In the genomic region with DNA sequence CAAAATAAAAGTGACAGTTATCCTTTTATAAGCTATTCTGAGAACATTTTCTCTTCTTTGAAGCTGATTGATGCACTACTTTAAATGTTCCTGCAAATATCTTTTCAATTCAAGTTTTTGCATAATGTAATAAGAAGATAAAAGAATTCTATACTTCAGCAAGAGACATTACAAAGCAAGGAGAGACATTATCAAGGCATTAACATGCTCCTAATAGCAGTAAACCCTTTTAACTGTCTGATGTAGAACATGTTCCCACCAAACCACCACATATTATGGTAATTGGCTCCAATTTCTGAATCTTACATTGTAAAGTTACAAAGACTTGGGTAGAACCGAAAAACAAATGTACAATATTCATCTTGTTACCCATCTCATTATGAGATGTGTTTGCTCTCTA, we compare ENCODE assay signal across 22 mouse cellular contexts.
DNase-seq lines count a peak whose midpoint lies in the region; ATAC-seq and TF ChIP-seq lines count a peak whose summit lies in the region.
"Had no signal": no experiment of that assay in that cellular context is flagged by ENCODE, and none has a peak within 500 bp of the region (broad histone marks: within the 10 kb centered on the region; RNA-seq: fewer than 3 reads in every experiment).

No protein-coding gene starts in this region.

- H3K4me2 ChIP-seq in forebrain, embryonic 14.5 days (ENCODE audit: low read length): no peak overlapping the region
- no peak overlapping the region for H3K4me2 ChIP-seq in forebrain, embryonic 11.5 days (ENCODE audit: low read depth, low read length, severe bottlenecking)
- no peak overlapping the region for H3K4me2 ChIP-seq in forebrain, postnatal 0 days (ENCODE audit: low read depth)
- no peak overlapping the region for H3K4me2 ChIP-seq in forebrain, embryonic 12.5 days
- no peak overlapping the region for H3K4me2 ChIP-seq in midbrain, embryonic 11.5 days
- H3K4me2 ChIP-seq in midbrain, embryonic 15.5 days: no peak overlapping the region
- H3K4me2 ChIP-seq: embryonic facial prominence, embryonic 12.5 days; embryonic facial prominence, embryonic 15.5 days; heart, embryonic 11.5 days; hindbrain, embryonic 12.5 days had no signal

- peak; percentile 29 for DNase-seq in forebrain, embryonic 14.5 days (ENCODE audit: low spot score)
- no peak for DNase-seq in forebrain, embryonic 11.5 days (ENCODE audit: low spot score)
- peak; percentile 37 for DNase-seq in forebrain, postnatal 0 days
- peak; percentile 57 for DNase-seq in midbrain, embryonic 11.5 days (ENCODE audit: low spot score, missing footprints)
- DNase-seq: adrenal gland, adult 8-10 months; adrenal gland, postnatal 25 days; cerebellum, adult 11 months; cerebellum, adult 2 months; cerebellum, adult 9-11 months; cerebellum, postnatal 25 days; gastrocnemius, postnatal 10 days; gastrocnemius, postnatal 36 days; heart, adult 2 months had no signal

- H3K27me3 ChIP-seq in forebrain, embryonic 14.5 days (replicated peaks; ENCODE audit: control insufficient read depth, insufficient read depth, low read length): no peaks in the 10 kb centered on the region
- no peaks in the 10 kb centered on the region for H3K27me3 ChIP-seq in forebrain, embryonic 11.5 days (ENCODE audit: control insufficient read depth, insufficient read depth, low read length)
- H3K27me3 ChIP-seq in forebrain, postnatal 0 days (ENCODE audit: insufficient read depth, low read length): no peaks in the 10 kb centered on the region
- no peaks in the 10 kb centered on the region for H3K27me3 ChIP-seq in forebrain, embryonic 12.5 days
- no peaks in the 10 kb centered on the region for H3K27me3 ChIP-seq in midbrain, embryonic 11.5 days (ENCODE audit: control insufficient read depth, insufficient read depth, low read length)
- H3K27me3 ChIP-seq in midbrain, embryonic 15.5 days (replicated peaks): no peaks in the 10 kb centered on the region
- H3K27me3 ChIP-seq: embryonic facial prominence, embryonic 12.5 days; embryonic facial prominence, embryonic 15.5 days; hindbrain, embryonic 12.5 days; hindbrain, embryonic 15.5 days had no signal

- no peak overlapping the region for H3K9ac ChIP-seq in forebrain, embryonic 14.5 days (ENCODE audit: low read length)
- no peak overlapping the region for H3K9ac ChIP-seq in forebrain, embryonic 11.5 days (ENCODE audit: low read length)
- H3K9ac ChIP-seq in forebrain, postnatal 0 days: no peak overlapping the region
- H3K9ac ChIP-seq in forebrain, embryonic 12.5 days: no peak overlapping the region
- no peak overlapping the region for H3K9ac ChIP-seq in midbrain, embryonic 11.5 days (ENCODE audit: low read length)
- no peak overlapping the region for H3K9ac ChIP-seq in midbrain, embryonic 15.5 days
- H3K9ac ChIP-seq: embryonic facial prominence, embryonic 12.5 days; embryonic facial prominence, embryonic 15.5 days; hindbrain, embryonic 12.5 days; hindbrain, embryonic 15.5 days had no signal

- ATAC-seq in forebrain, embryonic 14.5 days: no peak
- ATAC-seq in forebrain, embryonic 11.5 days (replicated peaks; ENCODE audit: low FRiP score): no peak
- ATAC-seq in forebrain, postnatal 0 days: peak; percentile 54; the same call in 1 of the 2 replicates
- ATAC-seq in forebrain, embryonic 12.5 days (ENCODE audit: low FRiP score): no peak
- no peak for ATAC-seq in midbrain, embryonic 11.5 days (ENCODE audit: low FRiP score)
- no peak for ATAC-seq in midbrain, embryonic 15.5 days (replicated peaks)
- ATAC-seq: activated CD4-positive, CD25-positive, alpha-beta regulatory T cell, adult 4 months; intestine, postnatal 0 days had no signal

- no peaks in the 10 kb centered on the region for H3K36me3 ChIP-seq in forebrain, embryonic 14.5 days (ENCODE audit: control insufficient read depth, insufficient read depth, low read length)
- no peaks in the 10 kb centered on the region for H3K36me3 ChIP-seq in forebrain, embryonic 11.5 days (ENCODE audit: control insufficient read depth, insufficient read depth, low read length)
- no peaks in the 10 kb centered on the region for H3K36me3 ChIP-seq in forebrain, postnatal 0 days (ENCODE audit: insufficient read depth)
- H3K36me3 ChIP-seq in forebrain, embryonic 12.5 days (replicated peaks): no peaks in the 10 kb centered on the region
- no peaks in the 10 kb centered on the region for H3K36me3 ChIP-seq in midbrain, embryonic 11.5 days (ENCODE audit: control insufficient read depth, insufficient read depth, low read length)
- H3K36me3 ChIP-seq in midbrain, embryonic 15.5 days (replicated peaks): no peaks in the 10 kb centered on the region
- H3K36me3 ChIP-seq: embryonic facial prominence, embryonic 12.5 days; embryonic facial prominence, embryonic 15.5 days; hindbrain, embryonic 12.5 days; hindbrain, embryonic 15.5 days had no signal

- H3K4me1 ChIP-seq in forebrain, embryonic 14.5 days (ENCODE audit: control insufficient read depth, insufficient read depth, low read length): no peaks in the 10 kb centered on the region
- H3K4me1 ChIP-seq in forebrain, embryonic 11.5 days (replicated peaks; ENCODE audit: control insufficient read depth, insufficient read depth, low read length): no peaks in the 10 kb centered on the region; the same call in 1 of the 2 replicates
- H3K4me1 ChIP-seq in forebrain, postnatal 0 days (ENCODE audit: insufficient read depth): peaks cover 12% of the 10 kb centered on the region
- peaks cover 6% of the 10 kb centered on the region for H3K4me1 ChIP-seq in forebrain, embryonic 12.5 days
- no peaks in the 10 kb centered on the region for H3K4me1 ChIP-seq in midbrain, embryonic 11.5 days (ENCODE audit: control insufficient read depth, insufficient read depth, low read length)
- H3K4me1 ChIP-seq in midbrain, embryonic 15.5 days: peaks cover 18% of the 10 kb centered on the region
- H3K4me1 ChIP-seq: embryonic facial prominence, embryonic 12.5 days had no signal

- 72% methylated on average over 1 of the region's 1 CpGs for WGBS in forebrain, embryonic 14.5 days
- 88% methylated on average over 1 of the region's 1 CpGs for WGBS in forebrain, embryonic 11.5 days
- WGBS in forebrain, postnatal 0 days: 53% methylated on average over 1 of the region's 1 CpGs
- WGBS in forebrain, embryonic 12.5 days: 80% methylated on average over 1 of the region's 1 CpGs
- 93% methylated on average over 1 of the region's 1 CpGs for WGBS in midbrain, embryonic 11.5 days
- WGBS in midbrain, embryonic 15.5 days: 69% methylated on average over 1 of the region's 1 CpGs

- no peak overlapping the region for H3K27ac ChIP-seq in forebrain, embryonic 14.5 days (ENCODE audit: low read depth, low read length)
- H3K27ac ChIP-seq in forebrain, embryonic 11.5 days (ENCODE audit: low read depth, low read length): no peak overlapping the region
- peak overlapping the region; percentile 66; the same call in 1 of the 2 replicates for H3K27ac ChIP-seq in forebrain, postnatal 0 days (ENCODE audit: low read depth, low read length)
- H3K27ac ChIP-seq in forebrain, embryonic 12.5 days: no peak overlapping the region
- no peak overlapping the region for H3K27ac ChIP-seq in midbrain, embryonic 11.5 days (ENCODE audit: low read depth, low read length)
- no peak overlapping the region for H3K27ac ChIP-seq in midbrain, embryonic 15.5 days
- H3K27ac ChIP-seq: embryonic facial prominence, embryonic 12.5 days; embryonic facial prominence, embryonic 15.5 days; heart, adult 2 months; hindbrain, embryonic 12.5 days; hindbrain, embryonic 15.5 days had no signal

- no peak overlapping the region for H3K4me3 ChIP-seq in forebrain, embryonic 14.5 days (ENCODE audit: low read depth, low read length)
- H3K4me3 ChIP-seq in forebrain, embryonic 11.5 days (ENCODE audit: low read depth, low read length): no peak overlapping the region
- no peak overlapping the region for H3K4me3 ChIP-seq in forebrain, postnatal 0 days (ENCODE audit: low read depth, low read length)
- H3K4me3 ChIP-seq in forebrain, embryonic 12.5 days (replicated peaks): no peak overlapping the region
- no peak overlapping the region for H3K4me3 ChIP-seq in midbrain, embryonic 11.5 days (ENCODE audit: low read depth, low read length)
- H3K4me3 ChIP-seq in midbrain, embryonic 15.5 days: no peak overlapping the region
- H3K4me3 ChIP-seq: embryonic facial prominence, embryonic 12.5 days; embryonic facial prominence, embryonic 15.5 days; heart, adult 2 months; hindbrain, embryonic 12.5 days; hindbrain, embryonic 15.5 days had no signal

- H3K9me3 ChIP-seq in forebrain, embryonic 14.5 days (replicated peaks; ENCODE audit: control insufficient read depth, low read length): no peaks in the 10 kb centered on the region
- no peaks in the 10 kb centered on the region for H3K9me3 ChIP-seq in forebrain, embryonic 11.5 days (ENCODE audit: control insufficient read depth, low read length)
- no peaks in the 10 kb centered on the region for H3K9me3 ChIP-seq in forebrain, postnatal 0 days (ENCODE audit: low read length)
- no peaks in the 10 kb centered on the region for H3K9me3 ChIP-seq in forebrain, embryonic 12.5 days
- H3K9me3 ChIP-seq in midbrain, embryonic 11.5 days (ENCODE audit: control insufficient read depth, low read length): no peaks in the 10 kb centered on the region
- no peaks in the 10 kb centered on the region for H3K9me3 ChIP-seq in midbrain, embryonic 15.5 days
- H3K9me3 ChIP-seq: embryonic facial prominence, embryonic 12.5 days; embryonic facial prominence, embryonic 15.5 days; hindbrain, embryonic 12.5 days; hindbrain, embryonic 15.5 days had no signal

- no peak for TF ChIP-seq CTCF in forebrain, postnatal 0 days (IDR thresholded peaks at IDR 0.05; ENCODE audit: low read depth)
